Mouse (Mus musculus) heart, postnatal 0 days (tissue): ENCODE measurements around the gene Nr2c1. TPM values are rescaled to one million over a fixed set of nuclear protein-coding genes. Genes with fewer than 3 reads are reported as not detected.

Experiments used
- ATAC-seq: fragments of 200-750 bp; cut with Nextera tagmentation; 2 replicates; pipeline ENCODE4 v1.8.0; 2017; ENCODE audit warnings: low read depth, moderate number of reproducible peaks, moderate library complexity; ENCODE audit not compliant: insufficient read depth
- DNase-seq: peaks from one replicate; pipeline ENCODE4 v3.0.0-alpha.2; 2016; ENCODE audit warnings: low spot score
- H3K27ac ChIP-seq: fragments of 300-500 bp; sonication (generic); 2 replicates; pipeline ENCODE4 v1.5.1; 2014; ENCODE audit warnings: low read depth, mild to moderate bottlenecking
- H3K27me3 ChIP-seq: fragments of 300-500 bp; sonication (generic); 2 replicates; pipeline ENCODE4 v1.6.1; 2014; ENCODE audit warnings: low read length, mixed read lengths; ENCODE audit not compliant: control insufficient read depth, insufficient read depth
- H3K36me3 ChIP-seq: fragments of 300-500 bp; sonication (generic); replicated peaks from 2 replicates; pipeline ENCODE4 v1.6.1; 2014; ENCODE audit warnings: low read length, mixed read lengths; ENCODE audit not compliant: control insufficient read depth, insufficient read depth
- H3K4me1 ChIP-seq: fragments of 300-500 bp; sonication (generic); 2 replicates; pipeline ENCODE4 v1.6.1; 2014; ENCODE audit warnings: antibody characterized with exemption; ENCODE audit not compliant: control insufficient read depth, insufficient read depth
- H3K4me2 ChIP-seq: fragments of 300-500 bp; sonication (generic); 2 replicates; pipeline ENCODE4 v1.6.1; 2014; ENCODE audit warnings: low read depth, mild to moderate bottlenecking, low read length, moderate library complexity
- H3K4me3 ChIP-seq: fragments of 300-500 bp; sonication (generic); 2 replicates; pipeline ENCODE4 v1.5.1; 2014; ENCODE audit warnings: low read depth, low read length
- H3K9ac ChIP-seq: fragments of 300-500 bp; sonication (generic); replicated peaks from 2 replicates; pipeline ENCODE4 v1.6.1; 2014; ENCODE audit warnings: low read depth, low read length, mixed read lengths
- H3K9me3 ChIP-seq: fragments of 300-500 bp; sonication (generic); replicated peaks from 2 replicates; pipeline ENCODE4 v1.6.1; 2016; ENCODE audit warnings: low read length; ENCODE audit not compliant: control insufficient read depth
- CTCF ChIP-seq: IDR thresholded peaks from 2 replicates; pipeline ENCODE4 v1.5.1; 2016; ENCODE audit warnings: antibody characterized with exemption, control low read depth, low read depth
- EP300 ChIP-seq: IDR thresholded peaks from 2 replicates; pipeline ENCODE4 v1.6.1; 2016; ENCODE audit warnings: antibody characterized with exemption, low read depth
- WGBS: fragments of 180-500 bp; shearing (Covaris S2); extraction: QIAGEN DNeasy Blood & Tissue Kit; methylation state at CpG from one replicate; pipeline ENCODE4 v1.1.7; 2014; 5-methylcytosine and 5-hydroxymethylcytosine counted together
- polyA plus RNA-seq: library from polyadenylated mRNA; unstranded; fragments of >200 nt; fragmentation: Nextera tagmentation; extraction: Ambion mirVana; gene quantifications from 2 replicates; pipeline ENCODE4 v1.2.1, GENCODE M21; 2015
- total RNA-seq: library from RNA; depleted of rRNA; stranded (reverse); fragments of >200 nt; gene quantifications from 2 replicates; pipeline ENCODE4 v1.2.3, GENCODE M21; 2014; ENCODE audit warnings: low replicate concordance

Nr2c1 gene
- total and polyA plus RNA-seq, 2 experiments from 2014 or later: 4.8 to 5.2 TPM

- ATAC-seq (no peak), DNase-seq (no peak)
- TF ChIP-seq CTCF: no peak
- no peak for TF ChIP-seq EP300
- no peak overlapping the region for H3K9ac ChIP-seq
- no peak overlapping the region for H3K4me2 ChIP-seq
- WGBS: 79% methylated on average over 7 of the region's 7 CpGs
- H3K27ac ChIP-seq: no peak overlapping the region
- H3K4me1 ChIP-seq: no peaks in the 10 kb centered on the region
- no peak overlapping the region for H3K4me3 ChIP-seq
- H3K27me3 ChIP-seq: no peaks in the 10 kb centered on the region
- peaks cover 65% of the 10 kb centered on the region for H3K36me3 ChIP-seq
- H3K9me3 ChIP-seq: no peaks in the 10 kb centered on the region
Observed at GRCm38 (mm10) chr10:94174652-94175051, 26.8 kb downstream of the Nr2c1 start.

DNA sequence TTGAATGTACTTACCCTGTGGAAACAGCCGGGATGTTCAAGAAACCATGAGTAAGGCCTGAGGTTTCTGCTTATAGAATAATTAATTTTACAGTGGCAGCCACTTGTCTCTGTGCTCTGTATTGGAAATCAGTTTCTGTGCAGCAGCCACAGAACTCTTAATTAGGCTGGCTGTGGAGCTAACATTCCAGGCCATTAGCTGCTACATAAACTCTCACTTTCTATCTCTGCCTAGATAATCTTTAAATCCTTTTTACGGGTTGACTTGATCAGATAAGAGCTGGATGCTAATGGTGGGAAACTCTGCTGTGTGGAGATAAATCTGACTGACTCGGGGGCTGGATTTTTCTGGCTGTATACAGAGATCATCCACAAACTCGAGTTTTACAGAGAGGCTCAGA, 35.4 kb downstream of the Nr2c1 start:
- no peaks in the 10 kb centered on the region for H3K27me3 ChIP-seq
- no peak overlapping the region for H3K4me3 ChIP-seq
- H3K36me3 ChIP-seq: peaks cover 34% of the 10 kb centered on the region
- no peak overlapping the region for H3K27ac ChIP-seq
- H3K4me2 ChIP-seq: no peak overlapping the region
- WGBS: 44% methylated on average over 4 of the region's 4 CpGs
- TF ChIP-seq CTCF: no peak
- TF ChIP-seq EP300: no peak
- H3K9me3 ChIP-seq: no peaks in the 10 kb centered on the region
- ATAC-seq (no peak), DNase-seq (no peak)
- H3K9ac ChIP-seq: no peak overlapping the region
- no peaks in the 10 kb centered on the region for H3K4me1 ChIP-seq

DNA sequence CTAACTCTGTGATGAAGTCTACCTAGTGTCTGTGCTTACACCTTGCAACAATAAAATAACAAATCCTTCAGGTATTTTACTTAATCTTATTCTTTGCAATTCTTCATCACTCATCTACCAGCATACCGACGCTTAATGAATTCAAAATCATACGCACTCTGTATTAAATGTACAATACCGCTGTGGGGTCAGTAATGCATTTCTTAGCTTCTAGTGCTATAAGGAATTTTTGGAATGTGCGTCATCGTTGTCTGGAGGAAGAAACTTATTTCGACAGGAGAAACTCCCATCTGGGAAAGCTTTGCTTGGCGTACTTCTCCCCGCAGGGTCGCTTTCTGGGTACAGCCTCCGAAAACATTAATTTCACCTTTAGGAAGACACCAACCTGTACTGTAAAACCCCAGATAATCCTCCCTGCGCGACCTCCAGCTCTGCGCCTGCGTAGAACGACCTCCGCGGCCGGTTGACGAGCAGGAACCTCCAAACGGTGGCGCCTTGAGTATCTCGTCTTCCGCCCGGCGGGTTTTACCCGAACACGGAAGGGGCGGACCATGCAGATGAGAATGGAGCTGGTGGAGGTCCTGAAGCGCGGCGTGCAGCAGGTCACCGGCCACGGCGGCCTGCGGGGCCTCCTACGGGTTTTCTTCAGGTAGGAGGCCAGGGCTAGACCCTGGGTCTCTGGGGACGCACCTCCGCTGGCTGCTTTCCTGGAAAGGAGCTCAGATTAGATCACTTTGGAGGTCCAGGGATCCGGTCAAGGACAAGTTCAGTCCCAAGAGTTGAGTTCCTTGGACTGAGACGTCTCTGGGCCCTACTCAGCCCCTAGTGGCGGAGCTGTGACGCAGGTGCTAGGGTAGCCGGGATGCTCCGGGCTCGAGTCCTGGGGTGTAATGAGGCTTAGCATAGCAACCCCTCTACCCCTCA, 50.9 kb downstream of the Nr2c1 start, which contains the start of gene Ndufa12:
Gene Ndufa12, plus strand, starts transcription at position 239 of the 924 bp plus-strand sequence.
- H3K9ac ChIP-seq: peak within 1 kb of the TSS; percentile 64
- TF ChIP-seq EP300 (no peak; the same call in 1 of the 2 replicates), CTCF (peak; percentile 60)
- no peaks in the 10 kb centered on the region for H3K27me3 ChIP-seq
- peak within 1 kb of the TSS; percentile 71 for H3K4me2 ChIP-seq
- H3K36me3 ChIP-seq: peaks cover 35% of the 10 kb centered on the region
- H3K9me3 ChIP-seq: no peaks in the 10 kb centered on the region
- H3K27ac ChIP-seq: peak within 1 kb of the TSS; percentile 82
- DNase-seq: peak; percentile 88
- peak; percentile 97 for ATAC-seq
- H3K4me3 ChIP-seq: peak within 1 kb of the TSS; percentile 64
- 0 out of 2 replicates have a peak, but pooled peaks cover 6% of the 10 kb centered on the region for H3K4me1 ChIP-seq
- under 1% methylated on average over 46 of the region's 46 CpGs for WGBS

DNA sequence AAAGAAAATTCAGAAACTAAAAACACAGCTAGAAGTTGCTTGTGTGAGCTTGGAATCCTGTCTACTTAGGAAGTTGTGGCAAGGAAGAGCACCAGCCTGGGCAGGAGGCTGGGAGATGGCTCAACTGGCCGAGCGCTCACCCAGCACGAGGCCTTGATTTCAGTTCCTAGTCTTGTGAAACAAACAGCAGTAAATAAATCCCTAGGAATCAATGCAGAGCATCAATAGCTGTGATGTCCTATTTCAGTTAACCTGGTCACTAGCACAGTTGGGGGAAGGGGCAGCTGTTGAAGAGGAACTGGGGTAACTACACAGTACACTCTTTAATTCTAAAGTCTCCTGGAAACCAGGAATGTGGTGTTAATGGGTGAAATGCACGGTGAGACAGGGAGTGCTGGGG, 57.1 kb downstream of the Nr2c1 start:
- Histone ChIP-seq H3K27me3 (no peaks in the 10 kb centered on the region), H3K36me3 (peaks cover 63% of the 10 kb centered on the region), H3K4me1 (no peaks in the 10 kb centered on the region), H3K4me2 (no peak overlapping the region), H3K9ac (no peak overlapping the region), H3K4me3 (no peak overlapping the region), H3K9me3 (no peaks in the 10 kb centered on the region), H3K27ac (no peak overlapping the region)
- 86% methylated on average over 4 of the region's 4 CpGs for WGBS
- no peak for DNase-seq
- TF ChIP-seq CTCF (no peak), EP300 (no peak)
- no peak for ATAC-seq

GRCm38 (mm10) chr10:94210718-94211618, 63.1 kb downstream of the Nr2c1 start:
- H3K27me3 ChIP-seq: no peaks in the 10 kb centered on the region
- H3K4me3 ChIP-seq: no peak overlapping the region
- TF ChIP-seq CTCF (peak; percentile 45), EP300 (no peak)
- peaks cover 69% of the 10 kb centered on the region for H3K36me3 ChIP-seq
- H3K4me1 ChIP-seq: no peaks in the 10 kb centered on the region
- ATAC-seq: no peak
- no peak overlapping the region for H3K9ac ChIP-seq
- WGBS: 78% methylated on average over 6 of the region's 6 CpGs
- no peak overlapping the region for H3K4me2 ChIP-seq
- H3K9me3 ChIP-seq: no peaks in the 10 kb centered on the region
- peak; percentile 31 for DNase-seq
- no peak overlapping the region for H3K27ac ChIP-seq
